Mouse (Mus musculus) bone marrow, adult 2 months (tissue): ENCODE results near the gene Zbtb37. TPM values are rescaled to one million over a fixed set of nuclear protein-coding genes. Genes with fewer than 3 reads are reported as not detected.

Source experiments
- H3K27ac ChIP-seq: fragments of 200-500 bp; 2 replicates; pipeline ENCODE4 v1.5.1; 2012; ENCODE audit warnings: low read depth, mild to moderate bottlenecking, control low read depth, inconsistent platforms, low read length; ENCODE audit not compliant: control insufficient read depth, poor library complexity, insufficient read depth
- H3K4me1 ChIP-seq: fragments of 200-500 bp; 2 replicates; pipeline ENCODE4 v1.6.1; 2011; ENCODE audit warnings: low read length; ENCODE audit not compliant: control insufficient read depth, insufficient read depth
- H3K4me3 ChIP-seq: fragments of 200-500 bp; replicated peaks from 2 replicates; pipeline ENCODE3; 2011; ENCODE audit warnings: mild to moderate bottlenecking, low read depth, low read length, control low read depth; ENCODE audit not compliant: control insufficient read depth
- CTCF ChIP-seq: fragments of 200-500 bp; IDR thresholded peaks from 2 replicates; pipeline ENCODE4 v1.5.1; 2011; ENCODE audit warnings: low read length, control low read depth; ENCODE audit not compliant: control insufficient read depth, insufficient read depth
- POLR2A ChIP-seq: fragments of 200-500 bp; IDR thresholded peaks from 2 replicates; pipeline ENCODE4 v1.6.1; 2011; ENCODE audit warnings: low read depth, mild to moderate bottlenecking, control low read depth, low read length, borderline replicate concordance; ENCODE audit not compliant: control insufficient read depth
- WGBS: fragments of 180-500 bp; shearing (Covaris S2); methylation state at CpG from one replicate; pipeline ENCODE4 v1.1.7; 2018; 5-methylcytosine and 5-hydroxymethylcytosine counted together
- polyA plus RNA-seq: library from polyadenylated mRNA; stranded (reverse); fragments of >200 nt; gene quantifications from 2 replicates; pipeline ENCODE4 v1.2.4, GENCODE M21; 2011; ENCODE audit warnings: low replicate concordance; ENCODE audit not compliant: missing spikeins, insufficient read depth, insufficient read length

Gene Zbtb37
- polyA plus RNA-seq, 1 experiment = 3.6 TPM

DNA sequence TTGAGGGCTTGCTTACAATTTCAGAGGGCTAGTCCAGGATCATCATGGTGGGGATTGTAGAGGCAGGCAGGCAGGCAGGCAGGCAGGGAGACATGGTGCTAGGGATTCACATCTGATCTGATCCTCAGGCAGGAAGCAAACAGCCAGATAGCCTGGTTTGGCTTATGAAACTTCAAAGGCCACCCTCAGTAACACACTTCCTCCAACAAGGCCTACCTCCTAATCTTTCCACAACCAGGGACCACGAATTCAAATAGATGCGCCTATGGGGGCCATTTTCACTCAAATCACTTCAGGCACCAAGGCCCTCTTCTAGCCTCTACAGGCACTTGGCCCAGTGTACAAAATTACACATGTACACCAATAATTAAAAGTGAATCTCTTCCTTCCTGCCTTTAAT lies 7.5 kb downstream of the Zbtb37 start:
- TF ChIP-seq CTCF (no peak), POLR2A (no peak)
- Histone ChIP-seq H3K4me1 (no peaks in the 10 kb centered on the region), H3K4me3 (no peak overlapping the region), H3K27ac (no peak overlapping the region)
- 54% methylated on average over 2 of the region's 2 CpGs for WGBS

DNA sequence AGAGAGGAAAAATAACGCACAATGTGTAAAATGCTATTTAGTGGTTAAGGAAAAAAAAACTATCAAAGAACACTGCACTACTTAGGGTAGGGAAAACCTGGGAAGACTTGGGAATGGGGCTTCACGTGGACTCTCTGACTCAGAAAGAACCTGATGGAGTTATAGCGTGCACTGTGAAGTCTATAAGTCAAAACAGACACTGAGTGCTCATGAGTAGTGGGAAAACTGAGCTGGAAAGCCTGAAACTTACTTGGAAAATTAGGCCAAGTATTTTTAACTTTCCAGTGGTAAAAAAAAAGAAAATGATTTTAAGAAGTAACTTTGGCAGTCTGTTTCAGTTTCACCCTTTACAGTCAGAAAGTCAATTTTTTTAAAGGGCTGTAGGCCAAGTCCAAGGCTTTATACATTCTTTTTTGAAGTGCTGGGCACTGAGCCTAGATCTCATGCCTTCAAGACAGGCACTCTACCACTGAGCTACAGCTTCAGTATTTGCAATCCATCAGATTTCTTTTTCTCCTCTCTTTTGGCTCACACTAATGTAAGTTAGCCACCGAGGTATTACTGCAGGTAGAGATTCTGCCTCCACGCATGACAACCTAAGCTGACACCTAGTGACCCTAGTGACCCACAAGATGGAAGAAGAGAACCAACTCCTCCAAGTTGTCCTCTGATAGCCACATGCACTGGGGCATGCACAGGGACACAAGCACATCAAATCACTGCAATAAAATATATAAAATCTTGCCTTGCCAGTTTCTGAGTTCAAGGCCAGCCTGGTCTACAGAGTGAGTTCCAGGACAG lies 9.0 kb downstream of the Zbtb37 start:
- 88% methylated on average over 5 of the region's 5 CpGs for WGBS

DNA sequence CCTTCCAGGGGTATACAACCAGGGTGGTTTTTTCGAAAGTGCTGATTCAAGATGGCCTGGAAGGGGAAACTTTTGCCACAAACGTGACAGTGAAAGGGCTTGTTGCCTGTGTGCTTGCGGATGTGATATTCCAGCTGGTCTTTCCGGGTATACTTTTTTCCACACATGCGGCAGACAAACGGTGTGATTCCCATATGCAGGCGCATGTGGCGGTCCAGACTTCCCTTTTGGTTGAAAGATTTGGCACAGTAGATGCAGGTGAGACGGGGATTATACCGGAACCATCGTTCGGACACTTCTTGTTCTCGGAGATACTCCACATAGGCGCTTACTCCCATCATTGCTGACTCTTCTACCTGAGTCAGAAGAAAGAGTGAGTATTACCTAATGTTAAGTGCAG lies 14.6 kb downstream of the Zbtb37 start:
- Histone ChIP-seq H3K4me3 (no peak overlapping the region), H3K27ac (no peak overlapping the region), H3K4me1 (no peaks in the 10 kb centered on the region)
- 88% methylated on average over 14 of the region's 14 CpGs for WGBS
- TF ChIP-seq POLR2A = no peak
- TF ChIP-seq CTCF = no peak

More for the DNA sequence above, 9.0 kb downstream of the Zbtb37 start:
- TF ChIP-seq POLR2A (no peak), CTCF (no peak)
- H3K4me1 ChIP-seq = no peaks in the 10 kb centered on the region
- H3K4me3 ChIP-seq = no peak overlapping the region
- no peak overlapping the region for H3K27ac ChIP-seq

DNA sequence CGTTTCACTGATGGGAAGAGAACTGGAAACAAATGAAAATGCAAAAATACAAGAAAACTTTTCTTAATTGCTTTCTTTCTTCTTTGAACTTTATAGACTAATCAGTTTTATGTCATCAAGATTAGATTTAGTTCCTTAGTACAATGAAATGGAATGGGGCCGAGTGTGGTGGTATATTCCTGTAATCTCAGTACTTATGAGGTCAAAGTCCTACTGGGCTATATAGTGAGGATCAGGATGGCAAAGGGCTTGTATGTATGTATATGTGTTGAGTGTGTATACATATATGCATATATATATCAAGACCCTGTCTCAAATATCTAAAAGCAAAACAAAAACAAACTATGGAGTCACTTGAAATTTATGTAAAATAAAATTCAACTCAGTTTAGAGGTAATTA lies 18.3 kb downstream of the Zbtb37 start:
- TF ChIP-seq POLR2A (no peak), CTCF (no peak)
- no peak overlapping the region for H3K4me3 ChIP-seq
- H3K27ac ChIP-seq = no peak overlapping the region
- 85% methylated on average over 2 of the region's 2 CpGs for WGBS
- H3K4me1 ChIP-seq = no peaks in the 10 kb centered on the region

DNA sequence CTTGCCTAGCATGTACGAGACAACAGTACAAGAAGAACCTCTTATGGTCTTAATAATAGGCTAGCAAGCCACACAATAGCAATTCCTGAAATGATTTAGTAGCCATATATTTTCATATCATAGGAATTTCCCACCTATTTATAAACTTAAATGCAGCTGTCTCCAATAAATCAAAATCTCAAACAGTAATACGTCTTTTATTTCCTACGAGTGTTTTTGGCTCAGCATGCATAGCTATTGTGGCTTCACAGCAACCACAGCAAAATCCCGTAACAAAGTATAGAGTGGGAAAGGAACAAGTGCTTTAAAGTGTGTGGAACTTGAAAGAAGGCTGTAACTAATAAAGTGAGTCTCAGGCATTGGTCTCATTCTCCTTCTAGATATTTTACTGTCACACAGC lies 24.2 kb downstream of the Zbtb37 start:
- no peaks in the 10 kb centered on the region for H3K4me1 ChIP-seq
- 84% methylated on average over 4 of the region's 4 CpGs for WGBS
- H3K4me3 ChIP-seq = no peak overlapping the region
- H3K27ac ChIP-seq = no peak overlapping the region
- TF ChIP-seq POLR2A = no peak
- TF ChIP-seq CTCF = no peak

DNA sequence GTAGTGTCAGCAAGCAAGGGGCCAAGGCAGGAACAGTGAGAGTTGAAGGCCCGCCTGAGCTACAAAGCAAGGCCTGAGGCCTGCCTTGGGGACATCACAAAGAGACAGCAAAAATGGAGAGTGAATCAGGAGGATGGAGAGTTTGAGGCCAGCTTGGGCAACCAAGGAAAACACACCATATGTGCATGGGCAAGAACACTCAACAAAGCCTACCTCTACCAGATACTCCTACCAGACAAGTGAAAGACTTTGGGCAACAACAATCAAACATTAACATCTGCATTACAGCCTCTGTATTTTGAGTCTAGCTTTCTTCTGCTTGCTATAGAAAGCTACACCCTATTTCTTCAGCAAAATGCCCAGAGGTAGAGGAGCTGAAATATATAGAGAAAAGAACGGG lies 26.6 kb downstream of the Zbtb37 start:
- H3K27ac ChIP-seq = no peak overlapping the region
- no peaks in the 10 kb centered on the region for H3K4me1 ChIP-seq
- 73% methylated on average over 2 of the region's 2 CpGs for WGBS
- TF ChIP-seq CTCF (no peak), POLR2A (no peak)
- H3K4me3 ChIP-seq = no peak overlapping the region

DNA sequence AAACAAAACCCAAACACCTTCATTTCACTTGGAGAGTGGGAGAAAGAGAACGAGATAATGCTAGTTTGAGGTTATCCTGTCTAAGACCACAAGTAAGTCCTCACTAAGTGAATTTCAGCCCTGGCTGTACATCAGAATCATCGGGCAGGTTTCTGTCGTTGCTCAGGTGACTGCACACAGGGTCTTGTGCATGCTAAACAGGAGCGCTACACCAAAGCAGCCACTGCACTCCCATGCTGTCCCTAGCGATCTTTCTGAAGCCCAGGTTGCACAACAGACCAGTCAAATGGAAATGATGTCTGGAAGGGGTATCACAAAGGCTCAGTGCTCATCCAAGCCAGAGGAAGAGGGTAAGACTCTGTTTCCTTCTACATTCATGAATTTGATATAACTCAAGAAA lies 28.2 kb downstream of the Zbtb37 start:
- Histone ChIP-seq H3K4me1 (no peaks in the 10 kb centered on the region), H3K4me3 (no peak overlapping the region), H3K27ac (no peak overlapping the region)
- TF ChIP-seq CTCF = no peak
- TF ChIP-seq POLR2A = no peak
- 78% methylated on average over 5 of the region's 5 CpGs for WGBS

DNA sequence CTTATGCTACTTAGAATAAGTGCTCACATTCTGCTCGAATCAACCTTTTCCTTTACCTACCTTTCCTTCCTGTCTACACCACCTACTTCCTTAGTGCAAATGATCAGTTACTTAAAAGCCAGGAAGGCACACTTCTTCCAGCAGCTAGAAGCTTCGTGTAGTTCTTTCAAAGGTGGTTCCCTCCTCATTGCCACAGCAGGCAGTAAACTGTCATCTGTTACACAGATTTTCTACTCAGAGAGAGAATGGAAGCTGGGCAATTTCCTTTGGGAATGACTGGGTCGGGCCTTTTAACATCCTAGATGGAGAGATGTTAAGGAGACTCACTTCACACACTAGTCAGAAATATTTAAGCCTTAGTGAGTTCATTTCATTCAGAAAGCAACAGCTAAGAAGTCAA lies 29.1 kb downstream of the Zbtb37 start:
- no peak overlapping the region for H3K27ac ChIP-seq
- TF ChIP-seq CTCF (no peak), POLR2A (no peak)
- no peak overlapping the region for H3K4me3 ChIP-seq
- 36% methylated on average over 3 of the region's 3 CpGs for WGBS
- no peaks in the 10 kb centered on the region for H3K4me1 ChIP-seq

DNA sequence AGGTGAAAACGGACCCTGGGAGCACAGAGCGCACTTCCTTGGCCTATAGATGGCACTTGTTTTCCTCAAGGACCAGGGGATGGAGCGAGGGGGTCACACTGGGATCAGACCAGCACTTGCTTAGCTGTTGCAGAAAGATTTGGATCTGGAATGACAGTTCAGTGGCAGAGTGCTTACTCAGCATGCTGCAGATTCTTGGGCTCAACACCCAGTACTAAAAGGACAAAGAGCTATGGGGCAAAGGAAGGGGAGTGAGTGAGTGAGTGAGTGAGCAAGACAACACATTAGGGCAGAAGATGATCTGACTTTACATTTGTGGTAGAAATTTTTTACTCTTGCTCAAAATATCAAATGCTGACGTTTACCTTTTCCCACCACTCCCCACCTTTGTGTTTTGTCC lies 29.7 kb downstream of the Zbtb37 start:
- TF ChIP-seq CTCF (no peak), POLR2A (no peak)
- Histone ChIP-seq H3K27ac (no peak overlapping the region), H3K4me1 (no peaks in the 10 kb centered on the region), H3K4me3 (no peak overlapping the region)
- 89% methylated on average over 4 of the region's 4 CpGs for whole genome bisulfite sequencing
